Mouse (Mus musculus) testis, adult 2 months (tissue): Measurements from ENCODE around the gene Esyt1.

Experiments
- CTCF ChIP-seq: fragments of 200-500 bp; IDR thresholded peaks from 2 replicates; pipeline ENCODE4 v1.5.1; 2012; ENCODE audit warnings: low read depth, mild to moderate bottlenecking, inconsistent platforms, low read length, moderate library complexity; ENCODE audit not compliant: control insufficient read depth, insufficient read depth, insufficient replicate concordance
- POLR2A ChIP-seq: fragments of 200-500 bp; IDR thresholded peaks from 2 replicates; pipeline ENCODE4 v1.6.1; 2012; ENCODE audit warnings: low read depth, mild to moderate bottlenecking, inconsistent platforms, low read length, moderate library complexity; ENCODE audit not compliant: control insufficient read depth

GRCm38 (mm10) chr10:128495903-128496302 lies 29.8 kb downstream of the Esyt1 start:
- TF ChIP-seq POLR2A: no peak
- no peak for TF ChIP-seq CTCF
